Mouse (Mus musculus): Measurements from ENCODE around the gene Npas2. TPM values are rescaled to one million over a fixed set of nuclear protein-coding genes. Genes with fewer than 3 reads are reported as not detected.
A peak's percentile ranks its signal among the peaks of the same experiment; 100 is the strongest.

Npas2 gene
- polyA plus RNA-seq, 1 experiment from 2014 or later, result 0.64 TPM

DNA sequence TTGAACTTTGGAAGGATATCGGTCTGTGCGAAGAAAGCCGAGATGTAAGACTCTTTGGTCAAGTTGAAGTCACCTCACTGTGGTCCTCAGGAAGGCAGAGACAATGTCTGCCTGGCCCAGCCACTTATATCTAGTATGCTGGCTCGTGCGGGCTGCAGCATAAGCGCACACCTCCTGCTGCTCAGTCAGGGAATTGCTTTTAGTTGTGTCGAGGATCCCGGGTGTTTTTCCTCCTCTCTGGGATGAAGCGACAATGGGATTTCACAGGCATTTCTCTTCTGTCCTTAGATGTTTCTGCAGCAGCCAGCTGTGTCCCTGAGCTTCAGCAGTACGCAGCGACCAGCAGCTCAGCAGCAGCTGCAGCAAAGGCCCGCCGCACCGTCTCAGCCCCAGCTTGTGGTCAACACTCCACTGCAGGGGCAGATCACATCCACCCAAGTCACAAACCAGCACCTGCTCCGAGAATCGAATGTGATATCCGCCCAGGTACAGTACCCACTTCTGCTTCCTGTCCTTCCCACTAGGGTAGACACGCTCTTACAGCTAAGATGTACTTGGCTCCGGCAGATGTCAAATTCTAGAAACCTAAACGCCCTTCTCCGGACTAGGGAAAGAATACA is 151.6 kb downstream of the Npas2 start:
- Histone ChIP-seq H3K9me3 (no peaks in the 10 kb centered on the region), H3K4me3 (replicated peaks) (no peak overlapping the region), H3K4me2 (replicated peaks) (no peak overlapping the region), H3K4me1 (replicated peaks) (no peaks in the 10 kb centered on the region), H3K27me3 (replicated peaks) (no peaks in the 10 kb centered on the region), H3K36me3 (no peaks in the 10 kb centered on the region), H3K9ac (no peak overlapping the region), H3K27ac (no peak overlapping the region)
- ATAC-seq, result no peak
- WGBS, result 60% methylated on average over 21 of the region's 21 CpGs

DNA sequence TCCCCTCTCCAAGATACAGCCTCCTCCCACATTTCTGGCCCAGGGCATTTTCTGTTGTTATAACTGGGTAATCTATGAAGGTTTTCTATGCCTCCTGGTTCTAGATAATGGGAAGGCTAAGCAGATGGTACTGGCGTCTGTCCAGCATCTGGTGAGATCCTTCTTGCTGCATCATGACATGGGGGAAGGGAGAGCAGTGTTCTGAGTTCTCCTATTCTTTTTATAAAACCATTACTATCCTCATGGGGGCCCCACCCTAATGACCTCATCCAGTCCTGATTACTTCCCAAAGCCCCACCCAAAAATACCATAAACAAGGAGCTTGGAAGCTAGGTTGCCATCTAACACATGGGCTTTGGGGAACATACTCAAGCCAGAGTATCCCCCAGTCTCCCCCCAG is 155.5 kb downstream of the Npas2 start:
- H3K4me1 ChIP-seq (replicated peaks), result no peaks in the 10 kb centered on the region
- no peak overlapping the region for H3K9ac ChIP-seq
- no peak for ATAC-seq
- 76% methylated on average over 1 of the region's 1 CpGs for WGBS
- H3K4me2 ChIP-seq (replicated peaks), result no peak overlapping the region
- H3K27me3 ChIP-seq (replicated peaks), result no peaks in the 10 kb centered on the region
- no peak overlapping the region for H3K27ac ChIP-seq
- H3K9me3 ChIP-seq, result no peaks in the 10 kb centered on the region
- H3K36me3 ChIP-seq, result no peaks in the 10 kb centered on the region
- no peak overlapping the region for H3K4me3 ChIP-seq (replicated peaks)

DNA sequence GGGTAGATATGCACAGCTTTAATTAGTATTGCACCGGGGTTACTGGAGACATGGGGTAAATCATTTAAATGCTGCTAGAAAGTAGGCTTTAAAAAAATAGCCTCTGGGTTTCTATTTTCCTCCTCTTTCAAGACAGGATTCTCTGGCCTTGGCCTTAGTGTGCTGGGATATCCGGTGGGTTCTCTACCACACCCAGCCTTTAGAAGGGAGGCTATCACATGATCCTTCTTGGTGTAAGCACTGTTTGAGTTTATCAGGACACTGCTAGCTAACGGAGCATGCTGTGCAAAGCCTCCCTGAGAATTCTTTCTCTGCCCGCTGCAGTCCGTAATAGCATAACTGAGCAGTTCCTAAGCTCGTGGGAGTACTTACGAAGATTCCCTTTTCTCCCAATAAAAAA is 155.9 kb downstream of the Npas2 start:
- Histone ChIP-seq H3K4me1 (replicated peaks) (no peaks in the 10 kb centered on the region), H3K4me2 (replicated peaks) (no peak overlapping the region), H3K9me3 (no peaks in the 10 kb centered on the region), H3K36me3 (no peaks in the 10 kb centered on the region), H3K4me3 (replicated peaks) (no peak overlapping the region), H3K9ac (no peak overlapping the region), H3K27me3 (replicated peaks) (no peaks in the 10 kb centered on the region), H3K27ac (no peak overlapping the region)
- 75% methylated on average over 7 of the region's 7 CpGs for WGBS
- no peak for ATAC-seq

DNA sequence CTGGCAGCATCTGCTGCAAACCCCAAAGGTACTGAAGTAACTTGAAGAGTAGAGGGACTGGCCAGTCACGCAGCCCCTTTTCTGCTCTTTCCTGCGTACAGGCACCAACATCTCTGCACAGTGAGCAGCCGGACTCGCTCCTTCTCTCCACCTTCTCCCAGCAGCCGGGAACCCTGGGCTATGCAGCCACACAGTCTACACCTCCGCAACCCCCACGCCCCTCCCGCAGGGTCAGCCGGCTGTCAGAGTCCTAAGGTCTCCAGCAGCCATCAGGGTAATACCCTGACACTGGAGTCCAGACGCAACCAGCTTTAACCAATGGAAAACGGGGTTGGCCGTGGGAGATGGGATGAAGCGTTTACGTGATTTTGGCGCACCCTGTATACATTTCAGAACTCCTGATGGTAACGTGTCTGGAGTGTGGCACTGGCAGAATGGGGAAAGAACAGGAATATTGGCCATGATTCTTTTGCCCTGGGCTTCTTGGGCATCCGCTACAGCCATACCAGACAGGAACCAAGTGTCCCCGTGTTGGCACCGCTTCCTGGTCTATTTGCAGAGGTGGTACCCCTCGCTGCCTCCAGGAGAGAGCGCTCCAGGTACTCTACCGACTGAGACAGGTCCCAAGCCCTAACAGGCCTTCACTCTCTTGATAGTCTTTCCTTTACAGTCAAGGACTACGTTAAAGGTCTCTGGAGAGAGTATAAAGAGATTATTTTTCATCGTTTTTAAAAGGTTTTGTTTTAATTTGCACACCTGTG is 168.4 kb downstream of the Npas2 start:
- Histone ChIP-seq H3K27me3 (replicated peaks) (peaks cover 3% of the 10 kb centered on the region; the same call in 1 of the 2 replicates), H3K27ac (no peak overlapping the region), H3K4me2 (replicated peaks) (peak overlapping the region; percentile 41), H3K9me3 (no peaks in the 10 kb centered on the region), H3K36me3 (no peaks in the 10 kb centered on the region), H3K9ac (no peak overlapping the region), H3K4me1 (replicated peaks) (0 out of 2 replicates have a peak, but pooled peaks cover 3% of the 10 kb centered on the region), H3K4me3 (replicated peaks) (no peak overlapping the region; the same call in 1 of the 2 replicates)
- WGBS, result 24% methylated on average over 24 of the region's 24 CpGs
- peak; percentile 65 for ATAC-seq

DNA sequence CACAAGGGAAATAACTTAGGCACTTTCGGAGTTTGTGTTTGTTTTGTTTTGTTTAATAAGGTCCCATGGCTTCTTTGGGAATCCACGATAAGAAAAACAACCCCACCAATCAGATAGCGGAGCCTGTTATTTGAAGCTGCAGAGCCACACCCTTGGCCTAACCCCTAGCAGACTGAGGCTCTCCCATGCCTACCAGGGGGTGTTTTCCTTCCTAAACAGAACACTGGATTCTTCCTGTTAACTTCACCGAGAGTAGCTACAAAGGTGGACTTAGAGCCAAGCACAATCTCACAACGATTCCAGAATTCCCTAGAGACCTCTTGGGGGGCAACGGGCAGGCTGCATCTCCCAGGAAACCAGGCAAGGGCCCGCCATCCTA is 169.0 kb downstream of the Npas2 start:
- H3K4me2 ChIP-seq (replicated peaks), result no peak overlapping the region
- H3K9me3 ChIP-seq, result no peaks in the 10 kb centered on the region
- ATAC-seq, result no peak
- peaks cover 3% of the 10 kb centered on the region; the same call in 1 of the 2 replicates for H3K27me3 ChIP-seq (replicated peaks)
- H3K9ac ChIP-seq, result no peak overlapping the region
- no peak overlapping the region for H3K27ac ChIP-seq
- WGBS, result 42% methylated on average over 7 of the region's 7 CpGs
- H3K4me3 ChIP-seq (replicated peaks), result no peak overlapping the region
- no peaks in the 10 kb centered on the region for H3K36me3 ChIP-seq
- H3K4me1 ChIP-seq (replicated peaks), result peaks cover 5% of the 10 kb centered on the region; the same call in 1 of the 2 replicates

DNA sequence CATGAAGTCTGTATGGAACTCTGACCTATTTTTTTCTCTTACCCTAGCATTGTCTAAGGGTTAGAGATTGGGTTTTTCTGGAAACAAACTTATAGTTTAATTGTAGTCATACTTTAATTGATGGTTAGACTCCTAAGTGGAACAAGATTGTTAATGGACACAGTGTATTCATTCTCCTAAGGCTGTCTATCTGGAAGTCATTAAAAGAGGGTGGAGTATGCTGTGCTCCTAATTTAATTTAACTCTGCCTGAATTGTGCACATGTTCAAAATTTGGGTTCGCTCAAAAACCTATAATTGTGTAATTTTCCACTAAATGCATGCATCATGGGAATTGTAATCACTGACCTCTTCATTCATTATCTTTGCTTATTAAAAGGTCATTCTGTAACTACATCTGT is 172.0 kb downstream of the Npas2 start:
- Histone ChIP-seq H3K4me1 (replicated peaks) (peaks cover 17% of the 10 kb centered on the region), H3K4me3 (replicated peaks) (no peak overlapping the region), H3K9me3 (no peaks in the 10 kb centered on the region), H3K36me3 (peaks cover 6% of the 10 kb centered on the region), H3K9ac (no peak overlapping the region), H3K4me2 (replicated peaks) (no peak overlapping the region), H3K27me3 (replicated peaks) (peaks cover 3% of the 10 kb centered on the region; the same call in 1 of the 2 replicates), H3K27ac (no peak overlapping the region)
- no peak for ATAC-seq
- 87% methylated on average over 1 of the region's 1 CpGs for WGBS

DNA sequence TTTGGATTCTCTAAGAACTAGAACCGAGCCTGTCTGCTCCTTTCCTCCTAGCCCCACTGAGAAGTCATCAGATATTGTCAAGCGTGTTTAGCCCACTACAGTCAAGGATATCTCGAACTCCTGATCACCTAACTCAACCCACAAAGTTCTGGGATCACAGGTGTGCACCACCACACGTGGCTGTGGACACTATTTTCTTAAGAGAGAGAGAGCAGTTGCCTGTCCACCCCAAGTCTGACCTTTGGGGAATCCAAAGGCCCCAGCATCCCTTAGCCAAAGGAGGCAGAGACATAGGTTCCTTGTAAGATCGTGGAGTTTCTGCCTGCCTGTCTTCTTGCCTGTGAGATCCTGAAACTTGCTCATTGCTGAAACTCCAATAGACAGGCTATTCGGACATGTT is 173.5 kb downstream of the Npas2 start:
- H3K27me3 ChIP-seq (replicated peaks), result no peaks in the 10 kb centered on the region
- 27% methylated on average over 6 of the region's 6 CpGs for WGBS
- H3K9me3 ChIP-seq, result no peaks in the 10 kb centered on the region
- peak overlapping the region; percentile 63 for H3K4me2 ChIP-seq (replicated peaks)
- ATAC-seq, result peak; percentile 19; the same call in 1 of the 2 replicates
- no peak overlapping the region for H3K27ac ChIP-seq
- peaks cover 14% of the 10 kb centered on the region for H3K4me1 ChIP-seq (replicated peaks)
- peak overlapping the region; percentile 60 for H3K4me3 ChIP-seq (replicated peaks)
- peaks cover 19% of the 10 kb centered on the region for H3K36me3 ChIP-seq
- peak overlapping the region; percentile 39; the same call in 1 of the 2 replicates for H3K9ac ChIP-seq

DNA sequence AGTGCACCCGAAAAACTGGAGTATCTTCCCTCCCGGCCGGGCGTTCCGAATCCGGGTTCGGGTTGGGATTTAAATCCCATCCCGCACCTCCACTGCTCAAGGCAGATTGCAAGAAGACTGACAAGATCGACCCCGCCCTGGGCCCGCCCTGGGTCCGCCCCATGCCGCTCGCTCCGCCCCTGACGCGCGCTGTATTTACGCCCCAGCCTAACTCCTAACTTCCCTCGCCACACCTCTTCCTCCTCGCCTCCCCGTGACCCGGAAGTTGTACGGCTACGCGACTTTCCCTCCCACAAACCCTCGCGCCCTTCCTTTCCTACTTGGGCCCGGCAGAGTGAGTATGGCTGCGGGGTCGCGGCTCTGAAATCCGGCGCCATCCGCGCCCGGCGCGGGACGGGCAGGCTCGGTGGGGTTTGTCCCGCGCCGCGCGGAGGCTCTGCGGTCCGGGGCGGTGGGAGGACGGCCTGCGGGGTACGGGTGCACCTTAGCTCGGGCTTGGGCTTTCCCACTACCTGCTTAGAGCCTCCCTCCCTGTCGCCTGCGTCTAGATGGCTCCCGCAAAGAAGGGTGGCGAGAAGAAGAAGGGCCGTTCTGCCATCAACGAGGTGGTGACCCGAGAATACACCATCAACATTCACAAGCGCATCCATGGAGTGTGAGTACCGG is 174.2 kb downstream of the Npas2 start, which contains the start of gene Rpl31:
TSS of gene Rpl31 (plus strand) at position 242 of the 666 bp plus-strand sequence.
- Histone ChIP-seq H3K9ac (peak within 1 kb of the TSS; percentile 83), H3K36me3 (peaks cover 25% of the 10 kb centered on the region), H3K27me3 (replicated peaks) (no peaks in the 10 kb centered on the region), H3K4me3 (replicated peaks) (peak within 1 kb of the TSS; percentile 60), H3K4me1 (replicated peaks) (peaks cover 14% of the 10 kb centered on the region), H3K27ac (peak within 1 kb of the TSS; percentile 91), H3K9me3 (no peaks in the 10 kb centered on the region), H3K4me2 (replicated peaks) (peak within 1 kb of the TSS; percentile 67)
- ATAC-seq, result peak; percentile 99
- under 1% methylated on average over 62 of the region's 62 CpGs for WGBS

DNA sequence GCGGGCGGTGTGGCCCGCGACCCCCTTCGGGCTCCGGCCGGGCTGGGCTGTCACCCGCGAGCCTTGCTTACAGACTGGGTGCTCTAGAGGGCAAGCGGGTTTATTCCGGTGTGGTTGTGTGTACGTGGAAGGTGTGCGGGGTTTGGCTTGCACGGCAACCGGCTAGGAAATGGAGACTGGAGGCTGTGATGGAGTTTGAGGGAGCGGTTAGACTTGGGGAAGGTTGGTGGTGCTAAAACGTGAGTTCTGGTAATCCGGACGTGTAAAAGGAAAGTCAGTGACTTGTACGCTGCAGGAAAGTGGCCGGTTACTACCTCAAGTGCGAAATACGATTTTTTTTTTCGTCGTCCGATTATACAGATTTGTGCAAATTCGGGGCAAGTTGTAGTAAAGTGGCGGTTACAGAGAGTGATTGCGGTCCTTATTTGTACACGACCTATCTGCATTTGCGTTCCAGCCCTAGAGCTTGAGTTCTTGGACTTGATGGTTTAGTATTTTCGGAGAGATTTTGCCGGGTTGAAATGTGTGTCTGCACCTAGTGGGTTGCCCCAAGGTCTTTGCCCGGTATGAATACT is 174.8 kb downstream of the Npas2 start:
- WGBS, result under 1% methylated on average over 34 of the region's 34 CpGs
- H3K4me3 ChIP-seq (replicated peaks), result peak overlapping the region; percentile 60
- ATAC-seq, result peak; percentile 36; the same call in 1 of the 2 replicates
- peak overlapping the region; percentile 67 for H3K4me2 ChIP-seq (replicated peaks)
- peak overlapping the region; percentile 91 for H3K27ac ChIP-seq
- H3K4me1 ChIP-seq (replicated peaks), result peaks cover 14% of the 10 kb centered on the region
- peaks cover 26% of the 10 kb centered on the region for H3K36me3 ChIP-seq
- H3K9me3 ChIP-seq, result no peaks in the 10 kb centered on the region
- H3K27me3 ChIP-seq (replicated peaks), result no peaks in the 10 kb centered on the region
- peak overlapping the region; percentile 83 for H3K9ac ChIP-seq

DNA sequence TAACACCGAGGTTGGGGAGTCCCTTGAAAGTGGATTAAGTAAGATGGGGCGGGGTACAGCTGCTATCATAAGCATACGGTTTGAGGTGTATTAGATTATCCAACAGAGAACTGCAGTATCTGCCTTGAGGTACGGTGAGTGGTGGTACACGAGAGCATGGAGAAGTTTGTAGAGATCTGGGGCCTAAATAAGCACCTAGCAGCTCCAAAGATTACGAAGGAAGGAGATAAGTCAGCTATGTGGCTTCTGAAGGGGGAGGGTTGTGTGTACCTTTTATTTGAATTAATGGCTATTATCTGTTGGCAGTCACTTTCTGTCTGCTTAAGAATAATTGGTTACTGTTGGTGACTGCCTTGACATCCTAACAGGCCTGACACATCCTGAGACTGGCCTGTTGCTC is 176.9 kb downstream of the Npas2 start:
- Histone ChIP-seq H3K4me1 (replicated peaks) (peaks cover 14% of the 10 kb centered on the region), H3K9ac (no peak overlapping the region), H3K4me3 (replicated peaks) (no peak overlapping the region), H3K9me3 (no peaks in the 10 kb centered on the region), H3K27ac (0 out of 2 replicates have a peak overlapping the region, but pooled peaks have one; percentile 3), H3K36me3 (peaks cover 28% of the 10 kb centered on the region), H3K4me2 (replicated peaks) (no peak overlapping the region), H3K27me3 (replicated peaks) (no peaks in the 10 kb centered on the region)
- ATAC-seq, result no peak
- 79% methylated on average over 6 of the region's 6 CpGs for WGBS

DNA sequence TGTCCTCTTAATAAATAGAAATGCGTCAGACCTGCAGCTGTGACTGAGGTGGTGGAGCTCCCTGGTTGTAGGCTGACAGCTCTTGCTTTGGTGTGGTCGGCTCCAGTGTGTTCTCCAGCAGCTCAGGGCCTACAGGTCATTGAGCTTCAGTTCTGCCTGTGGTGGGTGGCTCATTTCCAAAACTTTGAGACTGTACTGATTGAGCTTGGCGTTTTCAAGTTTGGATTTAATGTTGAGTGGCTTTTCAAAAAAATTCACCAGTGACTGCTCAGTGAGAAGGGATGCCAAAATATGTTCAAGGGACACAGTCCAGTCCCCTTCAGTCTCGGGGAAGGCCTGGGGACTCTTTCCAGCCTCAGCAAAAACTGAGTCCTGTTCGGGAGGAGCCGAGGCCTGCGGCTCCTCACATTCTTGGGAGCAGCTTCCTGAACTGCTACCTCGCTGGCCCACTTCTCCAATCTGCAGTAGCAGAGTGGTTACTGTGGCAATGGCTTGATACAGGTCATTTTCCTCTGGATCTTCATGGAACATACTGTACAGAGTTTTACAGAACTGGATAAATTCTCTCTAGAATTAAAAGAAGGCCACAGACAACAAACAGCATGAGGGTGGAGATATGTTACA is 178.8 kb downstream of the Npas2 start:
- peaks cover 31% of the 10 kb centered on the region for H3K36me3 ChIP-seq
- WGBS, result 83% methylated on average over 8 of the region's 8 CpGs
- no peak overlapping the region for H3K9ac ChIP-seq
- no peak for ATAC-seq
- peaks cover 12% of the 10 kb centered on the region for H3K4me1 ChIP-seq (replicated peaks)
- H3K27ac ChIP-seq, result no peak overlapping the region
- H3K4me3 ChIP-seq (replicated peaks), result no peak overlapping the region
- no peak overlapping the region for H3K4me2 ChIP-seq (replicated peaks)
- H3K27me3 ChIP-seq (replicated peaks), result no peaks in the 10 kb centered on the region
- H3K9me3 ChIP-seq, result no peaks in the 10 kb centered on the region

DNA sequence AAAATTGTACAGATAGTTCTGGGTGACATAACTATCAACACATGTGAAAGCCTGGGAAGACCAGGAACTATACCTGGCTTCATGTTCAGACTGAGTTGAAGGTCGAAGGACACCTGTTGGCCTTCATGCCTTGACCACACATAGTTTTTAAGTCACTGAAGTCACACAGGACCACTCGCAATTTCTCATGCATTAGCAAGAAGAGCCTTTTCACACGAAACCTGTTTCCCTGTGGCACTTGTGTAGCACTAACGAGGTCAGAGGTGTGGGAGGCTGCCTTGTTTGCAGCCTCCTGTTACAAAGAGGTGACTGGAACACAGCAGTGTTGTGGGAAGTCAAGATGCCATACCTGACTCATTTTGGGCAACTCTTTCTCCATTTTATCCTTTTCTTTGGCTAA is 179.8 kb downstream of the Npas2 start:
- no peak overlapping the region for H3K4me3 ChIP-seq (replicated peaks)
- WGBS, result 70% methylated on average over 4 of the region's 4 CpGs
- H3K27ac ChIP-seq, result no peak overlapping the region
- no peak for ATAC-seq
- H3K9ac ChIP-seq, result no peak overlapping the region
- H3K4me1 ChIP-seq (replicated peaks), result peaks cover 12% of the 10 kb centered on the region
- peaks cover 31% of the 10 kb centered on the region for H3K36me3 ChIP-seq
- H3K4me2 ChIP-seq (replicated peaks), result no peak overlapping the region
- H3K27me3 ChIP-seq (replicated peaks), result no peaks in the 10 kb centered on the region
- H3K9me3 ChIP-seq, result no peaks in the 10 kb centered on the region
